Mouse (Mus musculus) forebrain, embryonic 12.5 days (tissue): ENCODE results near the gene Tssk3. TPM values are rescaled to one million over a fixed set of nuclear protein-coding genes. Genes with fewer than 3 reads are reported as not detected.

Experiments used
- ATAC-seq: fragments of 200-750 bp; cut with Nextera tagmentation; 2 replicates; pipeline ENCODE4 v1.8.0; 2017; ENCODE audit warnings: moderate TSS enrichment; ENCODE audit not compliant: low FRiP score
- H3K27ac ChIP-seq: fragments of 300-500 bp; sonication (generic); 2 replicates; pipeline ENCODE4 v1.5.1; 2016; ENCODE audit warnings: mild to moderate bottlenecking
- H3K27me3 ChIP-seq: fragments of 300-500 bp; sonication (generic); 2 replicates; pipeline ENCODE4 v1.6.1; 2016; ENCODE audit warnings: mild to moderate bottlenecking
- H3K36me3 ChIP-seq: fragments of 300-500 bp; sonication (generic); replicated peaks from 2 replicates; pipeline ENCODE4 v1.6.1; 2016; ENCODE audit warnings: mild to moderate bottlenecking
- H3K4me1 ChIP-seq: fragments of 300-500 bp; sonication (generic); 2 replicates; pipeline ENCODE4 v1.6.1; 2016
- H3K4me2 ChIP-seq: fragments of 300-500 bp; sonication (generic); 2 replicates; pipeline ENCODE4 v1.6.1; 2016; ENCODE audit warnings: mild to moderate bottlenecking, moderate library complexity
- H3K4me3 ChIP-seq: fragments of 300-500 bp; sonication (generic); replicated peaks from 2 replicates; pipeline ENCODE4 v1.5.1; 2016; ENCODE audit warnings: mild to moderate bottlenecking
- H3K9ac ChIP-seq: fragments of 300-500 bp; sonication (generic); 2 replicates; pipeline ENCODE4 v1.6.1; 2016; ENCODE audit warnings: mild to moderate bottlenecking
- H3K9me3 ChIP-seq: fragments of 300-500 bp; sonication (generic); 2 replicates; pipeline ENCODE4 v1.6.1; 2016
- WGBS: fragments of 180-500 bp; shearing (Covaris S2); methylation state at CpG from one replicate; pipeline ENCODE4 v1.1.7; 2016; 5-methylcytosine and 5-hydroxymethylcytosine counted together
- polyA plus RNA-seq: library from polyadenylated mRNA; unstranded; fragments of >200 nt; fragmentation: Nextera tagmentation; extraction: Ambion mirVana; gene quantifications from 2 replicates; pipeline ENCODE4 v1.2.1, GENCODE M21; 2016

Gene Tssk3
- polyA plus RNA-seq, 1 experiment from 2014 or later = not detected

DNA sequence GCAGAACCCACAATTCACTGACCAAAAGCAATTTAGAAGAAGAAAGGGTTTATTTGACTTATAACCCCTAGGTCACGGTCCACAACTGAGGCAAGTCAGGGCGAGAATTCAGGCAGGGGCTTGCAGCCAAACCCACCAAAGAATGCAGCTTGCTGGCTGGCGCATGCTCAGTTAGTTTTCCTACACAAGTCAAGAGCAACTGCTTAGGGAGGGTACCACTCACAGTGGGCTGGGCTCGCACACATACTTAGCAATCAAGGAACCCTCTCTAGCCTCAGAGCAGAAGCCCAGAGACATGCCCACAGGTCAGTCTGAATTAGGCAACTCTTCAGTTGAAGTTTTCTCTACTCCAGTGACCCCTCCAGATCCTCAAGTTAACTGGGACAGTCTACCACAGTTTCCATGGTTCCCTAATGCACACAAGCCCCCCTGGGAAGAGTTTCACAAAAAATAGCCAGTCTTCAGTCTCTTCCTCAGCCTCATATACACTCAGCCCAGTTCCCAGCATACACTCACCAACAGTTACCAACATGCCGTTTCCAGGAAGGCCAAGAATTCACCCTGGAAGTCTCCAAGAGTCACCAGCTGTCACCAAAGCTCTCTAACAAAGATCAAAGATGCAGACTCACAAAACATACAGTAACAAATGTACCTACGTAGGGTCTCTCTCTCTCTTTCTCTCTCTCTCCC, 20.0 kb upstream of the Tssk3 start:
- Histone ChIP-seq H3K4me1 (peaks cover 47% of the 10 kb centered on the region), H3K4me3 (no peak overlapping the region; the same call in 1 of the 2 replicates), H3K4me2 (no peak overlapping the region), H3K9ac (peak overlapping the region; percentile 25; the same call in 1 of the 2 replicates), H3K9me3 (no peaks in the 10 kb centered on the region), H3K36me3 (peaks cover 11% of the 10 kb centered on the region; the same call in 1 of the 2 replicates), H3K27me3 (no peaks in the 10 kb centered on the region), H3K27ac (peak overlapping the region; percentile 59)
- 44% methylated on average over 6 of the region's 6 CpGs for WGBS
- no peak for ATAC-seq

DNA sequence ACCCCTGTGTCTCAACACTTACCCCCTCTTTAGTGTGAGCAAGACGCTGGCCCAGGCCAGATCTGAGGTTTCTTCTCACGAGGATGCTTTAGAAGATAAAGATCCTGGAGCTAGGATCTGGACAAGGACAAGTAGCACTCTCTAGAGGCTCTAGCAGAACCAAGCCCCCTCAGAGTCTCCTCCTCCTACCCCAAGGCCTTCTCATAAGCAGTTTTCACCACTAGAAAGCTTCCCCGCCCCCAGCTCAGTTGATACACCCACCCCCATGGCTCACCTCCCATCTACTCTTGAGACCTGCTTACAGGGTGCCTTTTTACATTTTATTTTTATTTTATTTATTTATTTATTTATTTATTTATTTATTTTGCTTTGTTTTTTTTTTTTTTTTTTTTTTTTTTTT, 18.8 kb upstream of the Tssk3 start:
- no peak overlapping the region for H3K4me3 ChIP-seq
- no peaks in the 10 kb centered on the region for H3K27me3 ChIP-seq
- H3K9me3 ChIP-seq = no peaks in the 10 kb centered on the region
- 0 out of 2 replicates have a peak, but pooled peaks cover under 1% of the 10 kb centered on the region for H3K36me3 ChIP-seq
- no peak overlapping the region for H3K4me2 ChIP-seq
- H3K9ac ChIP-seq = no peak overlapping the region
- H3K27ac ChIP-seq = 0 out of 2 replicates have a peak overlapping the region, but pooled peaks have one; percentile 2
- ATAC-seq = no peak
- 63% methylated on average over 3 of the region's 3 CpGs for WGBS
- peaks cover 37% of the 10 kb centered on the region for H3K4me1 ChIP-seq

- Histone ChIP-seq H3K36me3 (no peaks in the 10 kb centered on the region), H3K4me1 (peaks cover 37% of the 10 kb centered on the region), H3K4me3 (no peak overlapping the region), H3K9ac (no peak overlapping the region), H3K27ac (0 out of 2 replicates have a peak overlapping the region, but pooled peaks have one; percentile 2), H3K4me2 (no peak overlapping the region), H3K27me3 (no peaks in the 10 kb centered on the region), H3K9me3 (no peaks in the 10 kb centered on the region)
- no peak for ATAC-seq
- WGBS = 64% methylated on average over 15 of the region's 15 CpGs
These were observed 18.2 kb upstream of the Tssk3 start for GRCm38 (mm10) chr4:129508834-129509600.

- 89% methylated on average over 3 of the region's 3 CpGs for WGBS
- Histone ChIP-seq H3K9ac (no peak overlapping the region), H3K9me3 (no peaks in the 10 kb centered on the region), H3K27ac (no peak overlapping the region), H3K4me1 (peaks cover 35% of the 10 kb centered on the region), H3K36me3 (no peaks in the 10 kb centered on the region), H3K27me3 (no peaks in the 10 kb centered on the region), H3K4me3 (no peak overlapping the region), H3K4me2 (no peak overlapping the region)
- ATAC-seq = no peak
These were observed 17.4 kb upstream of the Tssk3 start for GRCm38 (mm10) chr4:129508237-129508515.

GRCm38 (mm10) chr4:129507434-129508236, 16.8 kb upstream of the Tssk3 start:
- 75% methylated on average over 9 of the region's 10 CpGs for WGBS
- no peak overlapping the region for H3K4me2 ChIP-seq
- no peak overlapping the region for H3K4me3 ChIP-seq
- H3K9me3 ChIP-seq = no peaks in the 10 kb centered on the region
- no peak for ATAC-seq
- peaks cover 30% of the 10 kb centered on the region for H3K4me1 ChIP-seq
- H3K27me3 ChIP-seq = no peaks in the 10 kb centered on the region
- no peaks in the 10 kb centered on the region for H3K36me3 ChIP-seq
- H3K27ac ChIP-seq = no peak overlapping the region
- H3K9ac ChIP-seq = no peak overlapping the region

- Histone ChIP-seq H3K9me3 (no peaks in the 10 kb centered on the region), H3K4me3 (no peak overlapping the region), H3K27ac (no peak overlapping the region), H3K36me3 (no peaks in the 10 kb centered on the region), H3K27me3 (no peaks in the 10 kb centered on the region), H3K9ac (no peak overlapping the region), H3K4me2 (no peak overlapping the region), H3K4me1 (peaks cover 14% of the 10 kb centered on the region)
- no peak for ATAC-seq
- WGBS = 78% methylated on average over 3 of the region's 3 CpGs
These were observed 14.7 kb upstream of the Tssk3 start for GRCm38 (mm10) chr4:129505511-129505910.

DNA sequence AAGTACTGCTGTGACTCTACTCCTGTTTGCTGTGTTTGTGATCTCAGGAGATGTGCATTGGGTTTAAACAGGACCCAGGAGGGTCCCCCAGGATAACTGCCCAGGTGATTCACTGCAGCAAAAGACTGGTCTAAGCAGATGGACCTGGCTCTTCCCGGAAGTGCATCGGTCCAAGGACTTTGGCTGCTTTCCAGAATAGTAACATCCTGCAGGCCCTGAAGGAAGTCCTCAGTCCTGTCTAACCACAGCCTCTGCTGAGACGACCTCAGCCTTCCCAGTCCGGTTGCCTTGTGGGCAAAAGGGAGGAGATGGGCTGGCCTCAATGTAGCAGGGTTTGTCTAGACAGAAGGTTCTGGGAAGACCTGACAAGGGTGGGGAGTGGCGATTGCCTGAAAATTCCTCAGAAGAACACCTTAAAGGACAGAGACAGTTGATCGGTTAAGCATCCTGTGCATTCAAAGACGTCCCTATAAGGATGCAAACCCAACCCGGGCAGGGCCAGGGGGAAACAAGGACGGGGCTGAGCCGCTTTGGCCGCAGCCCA, 12.2 kb upstream of the Tssk3 start:
- WGBS = 78% methylated on average over 11 of the region's 11 CpGs
- H3K27ac ChIP-seq = no peak overlapping the region
- H3K9me3 ChIP-seq = no peaks in the 10 kb centered on the region
- peaks cover 4% of the 10 kb centered on the region; the same call in 1 of the 2 replicates for H3K4me1 ChIP-seq
- H3K27me3 ChIP-seq = no peaks in the 10 kb centered on the region
- H3K4me3 ChIP-seq = no peak overlapping the region
- no peaks in the 10 kb centered on the region for H3K36me3 ChIP-seq
- H3K9ac ChIP-seq = no peak overlapping the region
- ATAC-seq = no peak
- no peak overlapping the region for H3K4me2 ChIP-seq

- Histone ChIP-seq H3K9ac (no peak overlapping the region), H3K27ac (no peak overlapping the region), H3K4me1 (peaks cover 4% of the 10 kb centered on the region; the same call in 1 of the 2 replicates), H3K4me3 (no peak overlapping the region), H3K36me3 (no peaks in the 10 kb centered on the region), H3K4me2 (no peak overlapping the region), H3K9me3 (no peaks in the 10 kb centered on the region), H3K27me3 (no peaks in the 10 kb centered on the region)
- 82% methylated on average over 9 of the region's 9 CpGs for WGBS
- no peak for ATAC-seq
These were observed 11.6 kb upstream of the Tssk3 start for GRCm38 (mm10) chr4:129502327-129502888.

GRCm38 (mm10) chr4:129500607-129501566, 10.1 kb upstream of the Tssk3 start:
- H3K4me3 ChIP-seq = peak overlapping the region; percentile 56
- peak overlapping the region; percentile 75 for H3K27ac ChIP-seq
- H3K4me1 ChIP-seq = peaks cover 16% of the 10 kb centered on the region
- peak overlapping the region; percentile 63 for H3K9ac ChIP-seq
- H3K27me3 ChIP-seq = no peaks in the 10 kb centered on the region
- 2% methylated on average over 46 of the region's 49 CpGs for WGBS
- ATAC-seq = peak; percentile 90
- H3K36me3 ChIP-seq = no peaks in the 10 kb centered on the region
- H3K4me2 ChIP-seq = peak overlapping the region; percentile 77
- no peaks in the 10 kb centered on the region for H3K9me3 ChIP-seq

GRCm38 (mm10) chr4:129500017-129500416, 9.2 kb upstream of the Tssk3 start:
- peak overlapping the region; percentile 77 for H3K4me2 ChIP-seq
- WGBS = 78% methylated on average over 8 of the region's 8 CpGs

DNA sequence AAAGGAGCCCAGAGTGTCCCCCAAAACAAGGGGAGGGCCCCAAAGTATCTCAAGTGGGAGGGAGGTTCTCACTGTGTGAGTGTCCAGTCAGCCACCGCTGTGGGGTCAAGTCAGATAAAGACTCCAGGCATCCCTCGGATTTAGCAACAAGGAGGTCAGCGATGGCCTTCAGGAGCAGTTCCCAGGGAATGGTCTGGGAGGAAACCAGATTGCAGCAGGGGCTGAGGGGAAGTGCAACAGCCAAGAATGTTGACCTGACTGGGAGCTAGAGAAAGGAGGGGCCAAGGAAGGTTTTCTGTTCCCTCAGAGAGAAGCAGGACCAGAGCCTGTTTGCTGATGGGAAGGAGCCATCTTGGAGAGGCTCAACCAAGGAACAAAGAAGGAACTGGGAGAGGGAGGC, 8.1 kb upstream of the Tssk3 start:
- no peak overlapping the region for H3K4me3 ChIP-seq
- no peaks in the 10 kb centered on the region for H3K9me3 ChIP-seq
- no peaks in the 10 kb centered on the region for H3K27me3 ChIP-seq
- 79% methylated on average over 3 of the region's 3 CpGs for WGBS
- no peak overlapping the region for H3K9ac ChIP-seq
- no peak overlapping the region for H3K4me2 ChIP-seq
- no peak overlapping the region for H3K27ac ChIP-seq
- H3K36me3 ChIP-seq = no peaks in the 10 kb centered on the region
- no peak for ATAC-seq
- H3K4me1 ChIP-seq = peaks cover 22% of the 10 kb centered on the region

More at GRCm38 (mm10) chr4:129500017-129500416, 9.2 kb upstream of the Tssk3 start:
- Histone ChIP-seq H3K27me3 (no peaks in the 10 kb centered on the region), H3K4me1 (peaks cover 22% of the 10 kb centered on the region), H3K9ac (peak overlapping the region; percentile 63), H3K9me3 (no peaks in the 10 kb centered on the region), H3K27ac (peak overlapping the region; percentile 75), H3K4me3 (peak overlapping the region; percentile 56; the same call in 1 of the 2 replicates), H3K36me3 (no peaks in the 10 kb centered on the region)
- ATAC-seq = no peak
